Mouse (Mus musculus) 3T3-L1 (cell line): ENCODE results near the gene B4galt4.
"Not testable (repeated sequence)": the region's sequence is repeated elsewhere in the genome, so short reads cannot be mapped to it uniquely, and the experiment has no call there.

Experiments used
- DNase-seq: peaks from one replicate; pipeline ENCODE4 v3.0.0-alpha.2; 2015; ENCODE audit warnings: low read depth, low spot score

Gene B4galt4

DNA sequence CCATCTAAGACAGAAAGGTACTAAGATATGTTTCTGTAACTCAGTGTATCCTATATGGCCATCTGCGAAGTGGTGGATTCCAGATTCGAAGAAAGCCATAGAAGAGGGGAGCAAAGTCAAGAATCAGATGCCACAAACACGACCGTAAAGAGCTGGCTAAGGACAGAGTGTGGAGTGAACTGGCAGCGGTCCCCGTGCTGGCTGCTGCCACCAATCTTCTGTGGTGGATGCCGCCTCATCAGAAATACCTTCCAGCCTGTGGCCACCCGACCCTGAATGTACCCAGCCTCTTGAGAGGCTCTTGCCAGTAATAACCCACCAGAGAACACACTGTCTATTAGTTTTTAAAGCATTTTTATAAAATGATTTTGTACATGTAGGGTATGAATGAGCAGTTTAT lies 26.3 kb downstream of the B4galt4 start:
- no peak for DNase-seq

DNA sequence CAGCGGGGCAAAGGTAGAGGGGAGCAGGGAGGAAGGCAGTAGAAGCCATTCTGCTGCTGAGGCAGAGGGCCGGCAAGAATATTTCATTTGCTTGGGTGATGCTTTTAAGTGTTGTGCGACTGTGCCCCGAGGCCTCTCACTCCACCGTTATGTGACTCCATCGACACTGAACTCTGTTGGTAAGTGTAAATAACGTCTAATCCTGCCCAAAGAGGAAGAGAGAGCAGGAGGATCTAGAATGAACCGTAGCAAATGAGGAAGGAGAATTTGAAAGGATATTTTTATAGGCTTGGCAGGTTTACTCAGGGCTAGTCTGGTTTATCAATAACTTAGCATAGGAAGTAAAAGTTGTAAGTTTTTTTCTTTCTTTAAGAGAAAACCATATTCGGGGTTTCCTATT lies 27.5 kb downstream of the B4galt4 start:
- no peak for DNase-seq

DNA sequence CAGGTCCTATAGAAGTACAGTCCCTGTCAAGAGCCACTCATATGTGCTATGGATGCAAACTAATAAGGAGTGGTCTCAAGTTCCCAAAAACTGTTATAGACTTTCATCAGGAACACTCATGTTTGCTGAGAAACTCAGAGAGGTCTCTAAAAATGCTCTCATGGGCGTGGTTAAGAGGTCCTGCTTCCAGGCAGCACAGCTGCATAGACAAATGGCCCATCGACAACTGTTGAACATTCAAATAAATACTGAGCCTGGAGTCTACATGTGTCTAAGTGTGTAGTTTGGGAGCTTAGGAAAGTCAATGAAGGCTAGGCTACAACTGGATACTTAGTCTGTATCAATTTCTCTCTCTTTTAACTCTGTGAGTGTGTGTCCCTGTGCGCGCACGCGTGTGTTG lies 29.1 kb downstream of the B4galt4 start:
- DNase-seq, result no peak

DNA sequence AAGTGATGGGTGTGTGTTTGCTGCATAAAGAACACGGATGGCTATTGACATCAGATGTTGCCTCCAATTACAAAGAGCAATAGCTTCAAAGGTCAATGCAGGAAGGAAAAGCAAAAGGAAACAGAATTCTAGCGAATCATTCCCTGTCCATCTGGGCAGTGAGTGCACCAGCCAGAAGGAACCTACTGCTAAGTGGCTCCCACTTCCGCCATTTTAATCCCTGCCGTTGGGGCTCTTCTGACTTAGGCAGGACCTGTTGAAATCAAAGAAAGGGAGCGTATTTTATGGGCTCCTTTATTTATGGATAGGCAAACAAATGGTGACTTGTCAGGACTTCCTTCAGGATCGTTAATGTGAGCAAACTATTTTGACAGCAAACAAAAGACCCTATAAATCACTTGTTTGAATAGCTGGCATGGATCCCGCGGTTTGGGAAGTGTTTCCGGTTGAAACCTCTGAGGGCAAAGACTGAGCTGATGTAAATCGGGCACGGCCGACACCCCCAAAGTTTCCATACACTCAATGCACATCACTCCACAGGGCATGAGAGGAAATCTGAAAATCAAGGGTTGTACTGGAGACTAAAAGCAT lies 30.9 kb downstream of the B4galt4 start:
- DNase-seq, result no peak

DNA sequence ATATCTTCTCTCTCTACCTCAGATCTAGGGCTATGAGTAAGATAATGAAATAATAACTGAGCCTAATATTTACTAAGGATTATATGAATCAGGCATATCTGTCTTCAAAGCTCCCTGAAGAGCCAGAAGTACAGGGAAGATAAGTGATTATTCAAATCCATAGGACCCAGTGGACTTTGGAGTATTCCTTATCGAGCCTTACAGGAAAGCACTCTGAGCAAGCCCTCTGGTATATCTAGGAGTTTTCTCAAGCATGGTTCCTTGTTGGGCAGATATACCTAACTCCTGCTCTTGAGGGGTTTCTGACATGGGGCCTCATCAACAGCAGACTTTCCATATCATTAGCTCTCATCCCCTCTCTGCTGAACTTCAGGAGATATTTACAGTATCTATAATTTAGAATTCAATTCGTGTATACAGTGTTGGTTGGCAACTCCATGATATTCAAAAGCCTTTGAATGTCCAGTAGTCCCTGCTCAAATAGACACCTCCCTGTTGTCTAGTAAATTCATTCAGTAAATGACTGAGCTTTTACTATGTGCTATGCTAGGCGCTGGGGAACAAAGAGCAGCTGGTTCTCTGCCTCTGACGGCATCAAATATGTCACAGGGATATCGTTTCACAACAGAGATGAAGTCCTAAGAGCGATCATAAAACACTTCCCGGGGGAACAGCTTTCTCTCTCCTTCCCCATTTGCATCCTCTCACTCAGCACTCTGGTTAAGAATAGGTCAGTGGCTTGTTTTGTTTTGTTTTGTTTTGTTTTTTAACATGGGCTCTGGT lies 33.1 kb downstream of the B4galt4 start:
- DNase-seq, result no peak

DNA sequence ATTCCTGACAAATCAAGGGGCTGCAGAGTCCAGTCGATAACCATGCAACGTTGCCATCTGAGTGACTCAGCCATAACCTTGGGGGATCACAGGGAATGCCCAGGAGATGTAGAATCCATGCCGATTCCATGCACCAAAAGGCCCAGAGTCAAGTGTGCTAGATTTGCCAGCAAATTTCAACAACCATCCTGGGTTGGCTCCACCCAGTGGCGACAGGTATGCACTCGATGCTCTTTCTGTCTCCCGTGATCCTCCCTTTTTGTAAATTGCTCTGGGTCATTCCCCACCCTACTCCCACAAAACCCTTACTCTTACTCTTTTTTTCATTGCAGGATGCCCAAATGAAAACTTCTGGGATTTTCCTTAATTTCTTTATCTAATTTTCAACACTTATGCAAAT lies 34.3 kb downstream of the B4galt4 start:
- no peak for DNase-seq

DNA sequence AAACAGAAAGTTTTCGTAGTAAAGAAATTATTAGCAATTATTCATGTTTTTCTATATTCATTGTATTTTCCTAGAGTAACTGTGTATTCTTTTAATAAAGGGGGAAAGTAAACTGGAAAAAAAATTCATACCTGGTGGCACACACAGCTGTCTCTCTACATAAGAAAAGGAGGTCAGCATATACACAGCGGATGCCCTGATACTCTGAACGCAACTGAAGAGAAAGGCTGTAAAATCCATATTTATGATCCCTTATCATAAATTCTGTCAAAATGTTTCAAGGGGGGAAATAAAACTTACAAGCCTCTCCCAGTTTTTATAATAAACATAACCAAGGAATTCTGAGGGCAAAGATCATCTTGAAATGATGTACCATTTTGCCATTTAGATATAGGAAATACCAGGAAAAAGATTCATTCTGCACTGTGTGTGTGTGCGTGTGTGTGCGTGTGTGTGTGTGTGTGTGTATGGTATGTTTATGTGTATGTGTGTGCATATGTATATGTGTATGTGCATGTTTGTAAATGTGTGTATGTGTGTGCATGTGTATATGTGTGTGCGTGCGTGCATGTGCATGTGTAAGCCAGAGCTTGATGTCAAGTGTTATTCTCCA lies 39.0 kb downstream of the B4galt4 start:
- DNase-seq, result no peak

DNA sequence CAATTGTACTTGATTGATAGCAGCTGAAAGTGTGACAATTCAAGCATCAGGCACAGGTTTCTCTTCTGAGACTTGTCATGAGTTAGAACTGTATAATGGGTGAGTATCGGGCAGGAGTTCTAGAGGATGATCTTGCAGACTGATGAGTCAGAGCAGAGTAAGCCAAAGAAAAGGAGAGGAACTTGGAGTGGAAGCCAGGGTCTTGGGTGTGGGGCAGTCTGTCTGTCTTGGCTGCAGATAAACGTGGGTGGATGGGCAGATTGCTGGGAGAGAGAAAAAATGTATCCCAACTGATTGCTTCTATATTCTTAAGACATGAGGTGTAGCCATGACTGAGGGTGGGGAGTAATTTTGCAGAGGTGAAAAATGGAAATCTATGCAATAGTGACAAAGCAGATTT lies 39.9 kb downstream of the B4galt4 start:
- DNase-seq, result peak; percentile 85

DNA sequence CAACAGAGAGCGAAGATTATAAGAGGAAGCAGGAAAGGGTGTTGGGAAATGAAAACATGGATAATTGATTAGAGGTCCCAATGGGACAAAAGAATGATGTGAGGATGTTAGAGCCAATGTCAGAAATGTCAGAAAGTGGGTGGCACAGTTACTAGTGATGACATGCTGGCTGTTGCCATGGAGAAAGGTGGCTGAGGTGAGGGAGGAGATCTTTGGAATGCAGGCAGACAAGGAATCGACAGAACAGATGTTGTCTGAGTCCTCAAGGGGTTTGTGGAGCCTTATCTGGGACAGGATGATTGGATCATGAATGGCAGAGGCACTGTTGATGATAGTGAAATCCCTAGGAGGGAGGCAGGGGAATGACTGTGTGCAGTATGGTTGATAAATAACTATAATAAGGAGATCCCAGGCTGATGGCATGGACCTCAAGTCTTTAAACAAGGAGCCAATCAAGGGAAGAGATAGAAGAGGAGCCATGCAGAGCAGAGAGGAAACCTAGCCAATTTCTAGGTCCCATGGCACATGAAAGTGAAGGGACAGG lies 40.5 kb downstream of the B4galt4 start:
- peak; percentile 64 for DNase-seq

DNA sequence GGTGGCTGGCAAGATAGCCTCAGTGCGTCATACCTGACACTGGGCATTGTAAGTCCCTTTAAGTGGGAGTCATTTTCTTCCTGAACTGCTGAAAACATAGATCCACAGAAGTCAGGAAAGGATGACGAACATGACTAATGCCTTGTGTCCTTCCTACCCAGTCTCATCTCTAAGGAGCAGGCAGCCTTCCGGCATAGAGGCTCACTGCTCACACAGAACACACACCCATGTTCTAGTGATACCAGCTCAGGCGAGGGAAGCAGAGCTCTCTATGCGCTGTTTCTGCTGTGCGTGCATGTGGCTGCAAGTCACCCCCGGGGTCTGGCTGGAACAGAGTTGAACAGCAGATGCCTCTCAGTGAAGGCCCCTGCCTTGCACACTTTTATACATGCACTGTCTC lies 43.2 kb downstream of the B4galt4 start:
- DNase-seq, result no peak

DNA sequence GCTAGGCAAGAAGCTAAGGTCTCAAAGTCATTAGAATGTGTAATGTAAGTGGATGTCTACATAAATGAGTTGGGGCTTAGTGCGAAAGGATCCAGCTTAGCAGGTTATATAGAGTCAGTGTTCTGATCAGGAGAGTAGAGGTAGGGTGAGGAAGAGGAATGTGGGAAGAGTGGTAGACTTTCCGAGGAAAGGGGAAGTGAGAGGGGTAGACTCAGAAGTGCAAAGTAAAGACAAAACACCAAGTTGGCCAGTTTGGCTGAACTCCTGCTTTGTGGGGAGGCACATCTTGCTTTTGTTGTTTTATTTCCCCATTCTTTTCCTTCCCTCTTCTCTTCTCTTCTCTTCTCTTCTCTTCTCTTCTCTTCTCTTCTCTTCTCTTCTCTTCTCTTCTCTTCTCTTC lies 47.0 kb downstream of the B4galt4 start:
- no peak for DNase-seq

DNA sequence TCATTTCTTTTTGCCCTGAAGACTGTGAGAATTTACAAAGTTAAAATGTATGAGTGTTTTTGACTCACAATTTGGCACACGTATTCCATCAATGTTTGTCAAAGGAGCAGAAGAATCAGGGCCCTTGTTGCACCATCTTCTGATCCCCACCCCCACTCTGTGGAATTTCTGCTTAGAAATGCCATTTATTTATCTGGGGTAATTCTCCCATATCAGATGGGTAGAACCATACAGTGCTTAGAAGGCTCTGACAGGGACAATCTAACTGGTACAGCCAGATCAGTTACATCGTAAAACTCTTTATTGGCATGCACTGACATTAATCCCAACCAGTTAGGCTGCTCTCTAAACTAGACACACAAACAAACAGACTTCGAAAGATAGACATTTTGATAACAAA lies 47.9 kb downstream of the B4galt4 start:
- DNase-seq, result peak; percentile 36

DNA sequence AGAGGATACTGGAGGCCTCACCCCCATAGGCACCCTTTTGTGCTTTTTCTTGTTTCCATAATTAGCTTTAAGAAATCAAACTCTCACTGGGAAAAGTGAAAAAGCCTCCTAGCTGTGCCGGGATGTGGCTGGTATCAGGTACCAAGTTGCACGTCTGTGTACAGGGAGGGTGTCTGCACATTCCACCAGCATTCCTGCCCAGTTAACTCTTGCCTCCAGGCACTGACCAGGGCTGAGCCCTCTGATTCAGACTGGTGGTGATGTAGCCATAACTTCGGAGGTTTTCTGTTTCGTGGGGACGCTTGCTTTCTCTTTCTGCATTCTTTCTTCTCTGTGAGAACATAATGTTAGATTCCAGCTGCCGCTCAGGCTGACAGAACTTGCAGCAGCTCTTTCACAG lies 51.1 kb downstream of the B4galt4 start:
- peak; percentile 72 for DNase-seq

DNA sequence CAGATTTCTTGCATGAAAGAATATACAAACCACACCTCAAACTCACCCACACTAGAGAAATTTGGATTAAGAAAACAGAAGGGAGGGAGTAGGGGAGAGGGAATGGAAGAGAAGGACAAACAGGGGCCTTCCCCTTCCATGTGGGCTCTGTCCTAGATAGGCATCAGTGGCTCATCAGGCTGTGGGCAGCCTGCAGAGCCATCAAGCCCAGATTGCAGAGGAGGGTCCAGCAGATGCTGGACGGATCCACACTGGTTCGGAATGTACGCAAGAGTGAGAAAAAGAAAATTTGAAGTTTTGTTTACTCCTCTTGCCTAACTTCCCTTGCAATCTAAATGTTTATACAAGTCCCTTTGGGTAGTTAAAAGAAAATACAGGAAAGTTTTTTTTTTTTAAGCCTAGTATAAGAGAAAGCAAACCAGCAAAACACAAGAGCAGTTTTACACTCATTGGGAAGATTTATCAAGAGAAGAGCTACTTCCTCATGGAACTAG lies 56.9 kb downstream of the B4galt4 start:
- no peak for DNase-seq

DNA sequence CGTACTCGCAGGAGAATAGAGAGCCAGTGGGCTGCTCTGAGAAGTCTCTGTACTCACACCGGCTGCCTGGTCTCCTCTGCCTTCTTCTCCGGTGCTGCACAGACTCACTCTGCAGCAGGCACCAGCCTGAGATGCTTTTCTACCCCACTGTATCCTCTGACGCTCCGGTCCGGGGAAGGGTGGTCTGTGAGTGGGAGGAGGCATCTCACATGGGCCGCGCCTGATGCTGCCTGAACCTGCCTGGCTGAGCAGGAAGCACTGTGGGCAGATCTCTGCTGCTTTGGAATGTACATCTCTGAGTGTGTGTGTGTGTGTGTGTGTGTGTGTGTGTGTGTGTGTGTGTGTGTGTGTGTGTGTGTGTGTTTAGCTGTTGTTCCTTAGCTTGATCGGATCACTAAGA lies 58.0 kb downstream of the B4galt4 start, which contains the start of gene Upk1b:
TSS of gene Upk1b (minus strand) at position 238 of the 400 bp plus-strand sequence.
- no peak for DNase-seq

DNA sequence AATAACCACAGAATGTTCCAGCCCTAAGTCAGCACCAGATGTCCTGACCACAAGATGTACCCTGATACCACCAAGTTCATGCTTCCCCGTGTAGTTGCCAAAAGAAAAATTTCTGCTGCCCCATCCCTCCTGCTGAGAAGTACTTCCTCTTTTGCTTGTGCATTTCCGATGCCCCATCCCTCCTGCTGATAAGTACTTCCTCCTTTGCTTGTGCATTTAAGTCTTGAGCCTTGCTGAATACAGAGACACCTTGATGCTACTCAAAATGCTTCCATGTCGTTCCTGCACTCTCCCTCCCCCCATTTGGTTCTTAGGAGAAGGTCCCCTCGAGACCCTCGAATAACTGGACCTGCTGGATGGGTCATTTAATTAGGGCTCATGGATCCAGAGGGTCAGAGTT lies 65.7 kb downstream of the B4galt4 start:
- not testable (repeated sequence) for DNase-seq

DNA sequence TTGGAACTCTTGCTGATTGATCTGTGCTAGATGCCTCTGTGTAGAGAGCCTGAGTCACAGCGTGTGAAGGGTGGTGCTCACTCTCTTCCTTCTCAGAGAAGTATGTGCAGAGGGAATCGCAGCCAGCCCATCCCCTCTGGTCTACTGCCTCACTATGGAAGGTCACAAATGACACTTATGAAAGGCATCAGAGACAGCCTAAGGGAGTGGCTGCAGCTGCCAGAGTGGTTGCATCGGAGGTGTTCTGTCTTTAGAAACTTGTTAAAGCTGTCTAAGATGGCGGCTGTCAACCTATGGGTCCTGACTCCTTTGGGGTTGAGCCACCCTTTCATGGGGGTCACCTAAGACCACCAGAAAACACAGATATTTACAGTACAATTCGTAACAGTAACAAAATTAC lies 68.1 kb downstream of the B4galt4 start:
- peak; percentile 40 for DNase-seq

DNA sequence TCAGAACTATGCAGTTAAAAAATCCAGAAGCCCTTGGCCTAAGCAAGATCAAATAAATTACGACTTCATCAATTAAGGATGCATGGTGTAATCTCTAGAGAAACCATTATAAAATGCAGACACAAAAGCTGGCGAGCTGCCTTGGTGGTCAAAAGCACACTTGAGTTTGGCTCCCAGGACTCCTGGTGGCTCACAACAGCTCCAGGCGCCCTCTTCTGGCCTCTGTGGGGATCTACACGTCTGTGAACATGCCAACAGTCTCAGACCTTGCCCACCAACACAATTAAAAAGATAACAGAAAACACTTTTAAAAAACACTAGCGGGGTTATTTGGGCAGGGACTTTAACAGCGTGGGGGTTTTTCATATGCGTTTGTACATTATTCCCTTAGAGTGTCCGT lies 70.5 kb downstream of the B4galt4 start:
- peak; percentile 93 for DNase-seq
